9 mouse cellular contexts compared by ENCODE assay signal in genomic region chr2:11601795-11602194, GRCm38 (mm10). TPM values are rescaled to one million over a fixed set of nuclear protein-coding genes. Genes with fewer than 3 reads are reported as not detected.
A peak's percentile ranks its signal among the peaks of the same experiment; 100 is the strongest.
DNase-seq lines count a peak whose midpoint lies in the region; ATAC-seq and TF ChIP-seq lines count a peak whose summit lies in the region.
"Had no signal": no experiment of that assay in that cellular context is flagged by ENCODE, and none has a peak within 500 bp of the region (broad histone marks: within the 10 kb centered on the region; RNA-seq: fewer than 3 reads in every experiment).

No protein-coding gene starts in this region.

- H3K79me2 ChIP-seq in heart, adult 2 months (replicated peaks; ENCODE audit: control insufficient read depth, insufficient read depth, low read length) = no peaks in the 10 kb centered on the region; the same call in 1 of the 2 replicates

- peak overlapping the region; percentile 79 for H3K4me2 ChIP-seq in heart, embryonic 15.5 days
- H3K4me2 ChIP-seq in hindbrain, embryonic 13.5 days = peak overlapping the region; percentile 76
- H3K4me2 ChIP-seq in midbrain, embryonic 11.5 days = peak overlapping the region; percentile 82

- 69% methylated on average over 6 of the region's 6 CpGs for WGBS in heart, embryonic 15.5 days
- WGBS in heart, adult 2 months = 70% methylated on average over 6 of the region's 6 CpGs
- 88% methylated on average over 6 of the region's 6 CpGs for WGBS in hindbrain, embryonic 13.5 days
- WGBS in midbrain, embryonic 11.5 days = 83% methylated on average over 6 of the region's 6 CpGs

- H3K4me1 ChIP-seq in heart, embryonic 15.5 days (replicated peaks) = peaks cover 15% of the 10 kb centered on the region
- no peaks in the 10 kb centered on the region for H3K4me1 ChIP-seq in heart, adult 2 months (ENCODE audit: control insufficient read depth, insufficient read depth, low read length)
- H3K4me1 ChIP-seq in bone marrow macrophage, adult 2 months (ENCODE audit: control insufficient read depth, insufficient read depth, low read length) = peaks cover 17% of the 10 kb centered on the region
- peaks cover 17% of the 10 kb centered on the region for H3K4me1 ChIP-seq in hindbrain, embryonic 13.5 days (replicated peaks)
- peaks cover 6% of the 10 kb centered on the region for H3K4me1 ChIP-seq in midbrain, embryonic 11.5 days (ENCODE audit: control insufficient read depth, insufficient read depth, low read length)

- DNase-seq in heart, adult 2 months = no peak
- DNase-seq in midbrain, embryonic 11.5 days (ENCODE audit: low spot score, missing footprints) = no peak
- no peak for DNase-seq in urinary bladder, postnatal 14 days (ENCODE audit: low spot score)
- DNase-seq in spleen, postnatal 36 days (ENCODE audit: low spot score in 2 of 2) = no peak
- DNase-seq in left cerebral cortex, adult 9 months (ENCODE audit: low spot score in 2 of 2) = no peak

- TF ChIP-seq POLR2A in heart, adult 2 months (IDR thresholded peaks at IDR 0.05; ENCODE audit: insufficient read depth, low read depth, low read length) = no peak
- TF ChIP-seq POLR2A in bone marrow macrophage, adult 2 months (IDR thresholded peaks at IDR 0.05; ENCODE audit: borderline replicate concordance, low read depth, low read length) = no peak

- no peak for ATAC-seq in heart, embryonic 15.5 days (replicated peaks; ENCODE audit: insufficient number of reproducible peaks, insufficient read depth, low FRiP score, low read depth)
- ATAC-seq in hindbrain, embryonic 13.5 days (ENCODE audit: low FRiP score) = no peak
- no peak for ATAC-seq in midbrain, embryonic 11.5 days (ENCODE audit: low FRiP score)

- H3K36me3 ChIP-seq in heart, embryonic 15.5 days = peaks cover 38% of the 10 kb centered on the region
- H3K36me3 ChIP-seq in heart, adult 2 months (ENCODE audit: control insufficient read depth, insufficient read depth, low read length) = peaks cover 10% of the 10 kb centered on the region
- peaks cover 42% of the 10 kb centered on the region for H3K36me3 ChIP-seq in hindbrain, embryonic 13.5 days
- H3K36me3 ChIP-seq in midbrain, embryonic 11.5 days (ENCODE audit: control insufficient read depth, insufficient read depth, low read length) = peaks cover 13% of the 10 kb centered on the region

- TF ChIP-seq CTCF in heart, adult 2 months (IDR thresholded peaks at IDR 0.05) = no peak
- TF ChIP-seq CTCF in bone marrow macrophage, adult 2 months (IDR thresholded peaks at IDR 0.05; ENCODE audit: low read depth, low read length) = no peak

- H3K9ac ChIP-seq in heart, embryonic 15.5 days = peak overlapping the region; percentile 98
- H3K9ac ChIP-seq in heart, adult 2 months (ENCODE audit: low read depth, low read length) = no peak overlapping the region
- peak overlapping the region; percentile 93 for H3K9ac ChIP-seq in hindbrain, embryonic 13.5 days
- H3K9ac ChIP-seq in midbrain, embryonic 11.5 days (ENCODE audit: low read length) = peak overlapping the region; percentile 97

- no peaks in the 10 kb centered on the region for H3K27me3 ChIP-seq in heart, embryonic 15.5 days
- no peaks in the 10 kb centered on the region for H3K27me3 ChIP-seq in heart, adult 2 months (ENCODE audit: control insufficient read depth, insufficient read depth, low read length)
- H3K27me3 ChIP-seq in hindbrain, embryonic 13.5 days = no peaks in the 10 kb centered on the region
- H3K27me3 ChIP-seq in midbrain, embryonic 11.5 days (ENCODE audit: control insufficient read depth, insufficient read depth, low read length) = no peaks in the 10 kb centered on the region

- intact Hi-C loops in heart, adult 2 months (cut with DNase I) = loop anchor here (2.0 to 10.0 kb wide), 4 partner anchors 63 to 173 kb away; partner anchors contain the start of genes Ankrd16, Fbh1 and Il15ra

- H3K27ac ChIP-seq in heart, embryonic 15.5 days = no peak overlapping the region
- no peak overlapping the region for H3K27ac ChIP-seq in heart, adult 2 months
- no peak overlapping the region for H3K27ac ChIP-seq in bone marrow macrophage, adult 2 months (ENCODE audit: insufficient read depth, low read depth, low read length)
- H3K27ac ChIP-seq in hindbrain, embryonic 13.5 days = no peak overlapping the region
- H3K27ac ChIP-seq in midbrain, embryonic 11.5 days (ENCODE audit: low read depth, low read length) = no peak overlapping the region

- TF ChIP-seq EP300 in heart, adult 2 months (IDR thresholded peaks at IDR 0.05; ENCODE audit: insufficient read depth, low read depth, low read length) = no peak

- no peaks in the 10 kb centered on the region for H3K9me3 ChIP-seq in heart, embryonic 15.5 days (replicated peaks)
- no peaks in the 10 kb centered on the region for H3K9me3 ChIP-seq in hindbrain, embryonic 13.5 days
- no peaks in the 10 kb centered on the region for H3K9me3 ChIP-seq in midbrain, embryonic 11.5 days (ENCODE audit: control insufficient read depth, low read length)

- H3K4me3 ChIP-seq in heart, embryonic 15.5 days = peak overlapping the region; percentile 83
- H3K4me3 ChIP-seq in heart, adult 2 months = no peak overlapping the region; the same call in 1 of the 2 replicates
- peak overlapping the region; percentile 96 for H3K4me3 ChIP-seq in bone marrow macrophage, adult 2 months (ENCODE audit: insufficient read depth, low read length)
- H3K4me3 ChIP-seq in hindbrain, embryonic 13.5 days = peak overlapping the region; percentile 96
- peak overlapping the region; percentile 94 for H3K4me3 ChIP-seq in midbrain, embryonic 11.5 days (ENCODE audit: low read depth, low read length)

RNA-seq across cellular contexts. Expression of gene Rbm17, which starts 2.2 kb away (rescaled TPM):
- 79.8 and 87.7 TPM in 2 replicates for polyA plus RNA-seq in heart, embryonic 15.5 days (2015; fragmentation: Nextera tagmentation; extraction: Ambion mirVana)
- total RNA-seq in heart, adult 2 months (2021) = 10 to 100 TPM; 53.2 to 67.5 TPM
- 32.3 and 39.3 TPM in 2 replicates for polyA plus RNA-seq in heart, adult 2 months (2012; rRNA removed)
- 88.8 and 93.0 TPM in 2 replicates for polyA plus RNA-seq in bone marrow macrophage, adult 2 months (2012; ENCODE audit: insufficient read depth, insufficient read length, missing spikeins)
- polyA plus RNA-seq in hindbrain, embryonic 13.5 days (2015; fragmentation: Nextera tagmentation; extraction: Ambion mirVana) = 141 and 142 TPM in 2 replicates
- 187 and 205 TPM in 2 replicates for polyA plus RNA-seq in midbrain, embryonic 11.5 days (2014; fragmentation: Nextera tagmentation; extraction: Ambion mirVana)

RNA-seq across cellular contexts. Expression of gene Gm17490, which starts 24.3 kb away (rescaled TPM):
- not detected in 2 replicates for polyA plus RNA-seq in heart, embryonic 15.5 days (2015; fragmentation: Nextera tagmentation; extraction: Ambion mirVana)
- total RNA-seq in heart, adult 2 months (2021) = not detected
- not detected in 2 replicates for polyA plus RNA-seq in heart, adult 2 months (2012; rRNA removed)
- not detected in 2 replicates for polyA plus RNA-seq in bone marrow macrophage, adult 2 months (2012; ENCODE audit: insufficient read depth, insufficient read length, missing spikeins)
- polyA plus RNA-seq in hindbrain, embryonic 13.5 days (2015; fragmentation: Nextera tagmentation; extraction: Ambion mirVana) = not detected in 2 replicates
- not detected in 2 replicates for polyA plus RNA-seq in midbrain, embryonic 11.5 days (2014; fragmentation: Nextera tagmentation; extraction: Ambion mirVana)
- total RNA-seq: hematopoietic stem cell, adult 5-6 weeks had no signal

RNA-seq across cellular contexts. Expression of gene Il2ra, which starts 40.8 kb away (rescaled TPM):
- polyA plus RNA-seq in heart, embryonic 15.5 days (2015; fragmentation: Nextera tagmentation; extraction: Ambion mirVana) = 1.6 and 17.9 TPM in 2 replicates
- total RNA-seq in heart, adult 2 months (2021) = under 1 TPM; 0.80 to 0.81 TPM
- polyA plus RNA-seq in heart, adult 2 months (2012; rRNA removed) = 0.78 and 0.97 TPM in 2 replicates
- not detected in 2 replicates for polyA plus RNA-seq in bone marrow macrophage, adult 2 months (2012; ENCODE audit: insufficient read depth, insufficient read length, missing spikeins)
- 0.04 TPM in 1 of 2 replicates, not detected in the other for polyA plus RNA-seq in hindbrain, embryonic 13.5 days (2015; fragmentation: Nextera tagmentation; extraction: Ambion mirVana)
- polyA plus RNA-seq in midbrain, embryonic 11.5 days (2014; fragmentation: Nextera tagmentation; extraction: Ambion mirVana) = not detected in 2 replicates

RNA-seq across cellular contexts. Expression of gene Pfkfb3, which starts 47.9 kb away (rescaled TPM):
- polyA plus RNA-seq in heart, embryonic 15.5 days (2015; fragmentation: Nextera tagmentation; extraction: Ambion mirVana) = 9.8 and 14.6 TPM in 2 replicates
- 10 to 100 TPM in 1 of 2 experiments, 1 to 10 TPM in 1; 9.0 to 12.1 TPM for total RNA-seq in heart, adult 2 months (2021)
- 13.1 and 14.3 TPM in 2 replicates for polyA plus RNA-seq in heart, adult 2 months (2012; rRNA removed)
- 39.6 and 41.8 TPM in 2 replicates for polyA plus RNA-seq in bone marrow macrophage, adult 2 months (2012; ENCODE audit: insufficient read depth, insufficient read length, missing spikeins)
- polyA plus RNA-seq in hindbrain, embryonic 13.5 days (2015; fragmentation: Nextera tagmentation; extraction: Ambion mirVana) = 27.3 and 27.5 TPM in 2 replicates
- polyA plus RNA-seq in midbrain, embryonic 11.5 days (2014; fragmentation: Nextera tagmentation; extraction: Ambion mirVana) = 13.8 TPM in 2 replicates
